Mouse (Mus musculus) cerebellum, adult 8-10 months (tissue): Measurements from ENCODE around the gene Cox19.
A peak's percentile ranks its signal among the peaks of the same experiment; 100 is the strongest.
"Not testable (repeated sequence)": the region's sequence is repeated elsewhere in the genome, so short reads cannot be mapped to it uniquely, and the experiment has no call there.

Source experiments
- DNase-seq: peaks from one replicate; pipeline ENCODE4 v3.0.0; 2022

Cox19 gene

DNA sequence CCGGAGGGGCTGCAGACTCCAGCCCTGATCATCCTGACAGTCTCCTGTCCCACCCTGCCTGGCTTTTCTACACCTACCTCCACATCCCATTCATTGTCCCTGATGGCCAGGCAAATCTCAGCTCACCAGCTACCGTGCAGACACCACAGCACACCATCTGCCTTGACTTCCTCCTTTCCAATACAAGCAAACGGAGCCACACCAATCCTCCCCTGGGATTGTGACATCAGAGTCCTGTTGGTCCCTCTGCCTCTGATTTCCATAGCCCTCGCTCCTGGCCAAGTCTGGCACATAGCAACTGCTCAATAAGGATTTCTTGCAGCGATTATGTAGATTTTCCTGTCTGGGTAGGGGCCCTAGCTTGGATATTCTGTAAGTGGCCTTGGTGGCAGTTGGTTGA, at the start of gene Cox19:
Gene Cox19, minus strand, starts transcription at position 285 of the 400 bp plus-strand sequence.
- DNase-seq, result no peak

DNA sequence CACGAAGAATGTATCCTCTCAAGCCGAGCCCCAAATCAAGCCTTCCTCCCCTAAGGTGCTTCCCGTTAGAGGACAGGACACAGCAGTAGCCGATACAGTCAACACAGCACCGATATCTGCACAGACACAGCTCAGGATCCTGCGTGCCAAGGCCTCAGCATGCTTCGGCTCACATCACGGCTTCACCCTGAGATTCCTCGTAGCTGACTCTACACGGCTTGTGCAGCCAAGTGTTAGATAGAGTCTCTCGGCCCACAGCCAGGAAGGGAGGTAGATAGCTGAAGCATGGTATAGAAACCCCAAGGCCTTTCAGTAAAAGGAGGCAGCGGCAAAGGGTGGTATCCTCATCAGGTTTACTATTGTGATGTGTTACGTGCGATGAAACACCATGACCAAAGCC, 48.8 kb upstream of the Cox19 start:
- no peak for DNase-seq

DNA sequence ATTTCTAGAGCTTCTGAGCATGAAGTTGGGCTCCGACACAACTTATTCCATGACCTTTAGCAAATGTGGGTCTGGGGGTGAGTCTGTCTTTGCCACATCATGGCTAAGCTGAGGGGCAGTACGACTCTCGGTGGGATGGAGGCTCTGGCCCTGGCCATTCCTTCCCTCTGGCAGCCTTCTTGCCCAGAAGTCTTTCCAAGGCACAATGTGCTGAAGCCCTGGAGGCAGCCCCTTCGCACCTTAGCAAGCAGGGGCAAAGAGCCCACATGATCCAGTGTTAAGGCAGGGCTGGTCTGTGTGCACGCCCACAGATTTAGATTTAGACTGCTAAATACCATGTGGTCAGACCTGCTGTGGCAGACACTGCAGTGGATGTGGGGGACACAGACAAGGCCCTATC, 47.6 kb upstream of the Cox19 start:
- no peak for DNase-seq

DNA sequence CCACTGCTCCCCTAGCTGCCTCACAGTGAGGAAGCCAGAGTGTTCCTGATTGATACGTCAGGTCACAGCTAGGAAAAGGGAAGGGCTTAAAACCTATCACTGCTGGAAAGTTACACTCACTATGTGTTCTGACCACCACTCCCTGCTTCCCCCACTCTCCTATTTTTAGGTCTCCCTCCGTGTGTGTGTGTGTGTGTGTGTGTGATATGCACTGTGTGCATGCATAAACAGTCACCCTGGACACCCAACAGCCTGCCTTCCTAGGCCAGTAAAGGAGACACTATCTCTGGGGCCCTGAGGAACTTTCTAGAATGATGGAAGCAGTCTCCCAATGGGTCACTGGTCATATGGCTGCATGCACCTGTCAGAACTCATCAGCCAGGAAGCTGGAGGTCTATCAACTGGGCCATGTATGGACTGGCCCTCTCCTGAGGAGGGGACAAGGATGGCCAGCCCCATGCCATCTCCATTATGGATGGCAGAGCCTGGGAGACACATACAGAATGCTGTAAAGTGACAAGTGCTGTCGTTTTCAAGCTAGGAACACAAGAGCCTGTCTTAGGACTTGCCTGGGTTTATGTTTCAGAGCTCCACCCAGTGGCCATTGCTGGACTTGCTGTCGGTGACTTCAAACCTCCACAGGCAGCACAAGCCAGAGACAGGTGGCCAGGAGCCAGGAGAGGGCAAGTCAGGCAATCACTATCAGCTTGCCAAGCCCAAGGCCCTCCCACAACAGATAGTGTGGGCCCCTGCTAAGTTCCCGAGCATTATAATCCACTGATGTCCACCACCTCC, 46.9 kb upstream of the Cox19 start:
- DNase-seq, result peak; percentile 94

DNA sequence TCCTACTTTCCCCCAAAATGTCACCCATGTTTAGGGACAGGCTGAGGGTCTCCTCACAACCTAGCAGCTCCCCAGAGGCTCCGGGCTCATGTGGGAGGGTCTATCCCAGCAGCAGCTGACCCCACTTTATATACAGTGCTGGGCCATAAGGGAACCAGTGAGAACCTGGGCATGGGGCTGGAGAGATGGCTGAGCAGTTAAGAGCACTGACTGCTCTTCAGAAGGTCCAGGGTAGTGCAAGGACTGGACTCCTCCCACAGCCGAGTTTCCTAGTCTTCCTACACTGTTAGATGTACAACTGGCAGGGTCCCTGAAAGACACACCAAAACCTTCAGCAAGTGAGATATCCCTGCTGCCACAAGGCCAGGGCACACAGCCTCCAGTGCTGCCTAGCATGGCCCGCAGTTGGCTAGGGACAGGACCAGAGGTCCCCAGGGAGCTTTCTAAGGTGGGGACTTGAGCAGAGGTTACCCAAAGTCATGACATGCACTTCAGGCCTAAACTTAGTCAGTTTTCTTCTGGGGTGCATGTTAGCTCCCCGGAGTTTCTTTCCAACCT, 46.2 kb upstream of the Cox19 start:
- DNase-seq, result no peak

DNA sequence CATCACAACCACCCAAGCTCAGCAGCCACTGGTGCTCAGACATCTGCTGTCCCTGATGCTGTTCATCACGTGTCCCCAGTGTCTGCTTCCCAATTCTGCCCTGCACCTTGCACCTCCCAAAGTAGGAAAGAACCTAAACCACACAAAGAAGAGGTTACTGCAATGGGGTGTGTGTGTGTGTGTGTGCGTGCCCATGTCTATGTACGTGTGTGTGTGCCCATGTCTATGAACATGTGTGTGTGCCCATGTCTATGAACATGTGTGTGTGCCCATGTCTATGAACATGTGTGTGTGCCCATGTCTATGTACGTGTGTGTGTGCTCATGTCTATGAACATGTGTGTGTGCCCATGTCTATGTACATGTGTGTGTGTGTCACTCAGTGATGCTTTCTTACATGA, 44.3 kb upstream of the Cox19 start:
- no peak for DNase-seq

DNA sequence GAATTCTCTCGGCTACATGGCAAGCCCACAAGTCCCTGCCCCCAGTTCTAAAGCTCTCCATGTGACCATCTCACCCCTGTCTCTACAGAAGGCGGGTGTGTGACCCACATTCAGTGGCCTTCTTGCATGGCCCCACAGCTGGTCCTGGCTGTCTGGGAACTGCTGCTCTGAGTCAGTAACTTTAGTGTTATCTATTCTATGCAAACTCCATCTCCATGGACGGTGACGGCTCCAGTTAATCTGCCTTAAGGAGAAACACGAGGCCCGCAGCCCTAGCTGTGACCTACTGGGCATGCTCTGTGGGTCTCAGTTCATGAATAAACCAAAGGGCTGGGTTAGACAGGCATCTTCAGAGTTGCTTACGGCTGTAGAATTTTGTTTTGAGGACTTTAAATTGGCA, 43.2 kb upstream of the Cox19 start:
- DNase-seq, result no peak

DNA sequence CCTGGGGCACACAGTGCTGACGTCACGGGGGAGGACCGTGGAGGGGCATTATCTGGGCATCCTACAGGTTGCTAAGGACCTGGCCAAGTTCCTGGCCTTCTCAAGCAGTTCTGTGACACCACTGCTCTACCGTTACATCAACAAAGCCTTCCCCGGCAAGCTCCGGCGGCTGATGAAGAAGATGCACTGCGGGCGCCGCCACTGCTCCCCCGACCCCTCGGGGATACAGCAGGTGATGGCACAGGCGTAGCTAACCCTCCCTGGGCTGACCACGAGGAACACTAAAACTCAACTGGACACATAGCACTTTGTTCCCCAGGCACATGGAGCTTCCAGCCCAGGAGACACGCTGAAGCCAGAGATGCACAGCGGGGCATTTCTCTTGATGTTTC, 42.0 kb upstream of the Cox19 start:
- no peak for DNase-seq

DNA sequence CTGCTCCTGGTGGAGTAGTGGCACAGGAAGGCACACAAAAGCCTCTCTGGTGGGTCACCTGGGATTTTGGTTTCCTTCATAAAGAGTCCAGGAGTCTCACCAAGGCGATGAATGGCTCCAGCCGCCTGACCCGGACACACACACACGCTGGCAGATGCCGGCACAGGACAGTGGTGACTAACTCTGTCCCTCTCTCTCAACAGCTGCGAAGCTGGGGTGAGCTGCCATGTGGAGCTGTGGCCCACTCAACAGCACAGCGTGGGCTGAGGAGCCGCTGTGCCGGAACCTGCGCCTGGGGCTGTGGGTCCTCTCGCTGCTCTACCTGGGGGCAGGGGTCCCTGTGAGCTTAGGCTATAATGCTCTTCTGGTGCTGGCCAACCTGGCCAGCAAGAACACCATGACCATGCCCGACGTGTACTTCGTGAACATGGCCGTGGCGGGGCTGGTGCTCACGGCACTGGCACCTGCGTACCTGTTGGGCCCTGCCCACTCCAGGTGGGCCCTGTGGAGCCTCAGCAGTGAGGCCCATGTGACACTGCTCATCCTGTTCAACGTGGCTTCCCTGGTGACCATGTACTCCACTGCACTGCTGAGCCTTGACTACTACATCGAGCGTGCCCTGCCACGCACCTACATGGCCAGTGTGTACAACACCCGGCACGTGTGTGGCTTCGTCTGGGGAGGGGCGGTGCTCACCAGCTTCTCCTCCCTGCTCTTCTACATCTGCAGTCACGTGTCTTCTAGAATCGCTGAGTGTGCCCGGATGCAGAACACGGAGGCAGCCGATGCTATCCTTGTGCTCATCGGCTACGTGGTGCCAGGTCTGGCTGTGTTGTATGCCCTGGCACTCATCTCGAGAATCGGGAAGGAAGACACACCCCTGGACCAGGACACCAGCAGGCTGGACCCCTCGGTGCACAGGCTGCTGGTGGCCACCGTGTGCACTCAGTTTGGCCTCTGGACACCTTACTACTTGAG, 41.3 kb upstream of the Cox19 start:
- DNase-seq, result no peak

DNA sequence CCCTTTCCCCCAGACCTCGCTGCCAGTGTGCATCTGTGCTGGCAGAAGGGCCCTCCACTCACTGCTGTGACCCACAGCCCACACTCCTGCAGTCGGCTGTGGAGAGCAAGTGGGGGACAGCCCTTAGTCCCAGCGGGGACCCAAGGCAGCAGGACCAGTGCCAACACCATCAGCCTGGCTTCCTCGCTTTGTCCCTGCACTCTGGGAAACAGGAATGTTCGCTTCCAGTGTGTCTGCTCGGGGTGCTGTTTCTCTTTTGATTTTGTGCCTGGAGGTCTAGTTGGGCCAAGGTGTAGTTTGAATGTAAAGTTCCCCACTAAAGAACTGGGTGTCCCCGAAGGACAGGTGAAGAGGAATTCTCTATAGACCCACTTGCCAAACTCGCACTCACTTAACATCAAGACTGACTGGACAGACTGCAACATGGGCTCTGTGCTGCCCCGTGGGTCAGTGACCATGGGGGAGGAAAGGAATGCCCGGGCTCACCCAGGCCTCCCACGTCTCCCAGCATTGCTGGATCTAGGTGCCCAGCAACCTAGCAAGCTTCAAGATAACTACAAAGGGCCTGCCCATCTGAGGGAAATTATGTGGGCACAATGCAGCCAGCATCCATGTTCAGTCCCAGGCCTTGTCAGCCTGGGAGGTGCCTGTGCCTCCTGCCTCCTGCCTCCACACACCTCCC, 40.2 kb upstream of the Cox19 start:
- no peak for DNase-seq

DNA sequence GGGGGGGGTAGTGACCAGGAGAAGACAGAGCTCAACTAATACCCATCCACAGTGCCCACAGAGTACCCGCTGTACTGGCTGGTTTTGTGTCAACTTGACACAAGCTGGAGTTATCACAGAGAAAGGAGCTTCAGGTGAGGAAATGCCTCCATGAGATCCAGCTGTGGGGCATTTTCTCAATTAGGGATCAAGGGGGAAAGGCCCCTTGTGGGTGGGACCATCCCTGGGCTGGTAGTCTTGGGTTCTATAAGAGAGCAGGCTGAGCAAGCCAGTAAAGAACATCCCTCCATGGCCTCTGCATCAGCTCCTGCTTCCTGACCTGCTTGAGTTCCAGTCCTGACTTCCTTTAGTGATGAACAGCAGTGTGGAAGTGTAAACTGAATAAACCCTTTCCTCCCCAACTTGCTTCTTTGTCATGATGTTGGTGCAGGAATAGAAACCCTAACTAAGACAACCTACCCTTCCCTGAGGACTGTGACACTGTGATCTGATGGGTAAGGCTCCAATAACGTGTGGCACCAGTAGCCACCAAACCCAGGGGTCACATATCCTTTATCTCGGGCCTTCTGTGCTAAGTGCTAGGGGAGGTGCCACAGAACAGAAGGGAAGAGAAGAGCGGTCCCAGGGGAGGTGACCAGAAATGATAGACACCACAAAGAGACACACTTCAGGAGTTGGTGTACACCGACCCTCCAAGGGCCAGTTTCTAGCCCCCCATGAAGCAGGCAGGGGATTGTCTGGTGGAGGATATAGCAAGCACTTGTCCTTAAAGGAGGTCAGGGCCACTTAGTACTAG, 39.3 kb upstream of the Cox19 start:
- DNase-seq, result not testable (repeated sequence)

DNA sequence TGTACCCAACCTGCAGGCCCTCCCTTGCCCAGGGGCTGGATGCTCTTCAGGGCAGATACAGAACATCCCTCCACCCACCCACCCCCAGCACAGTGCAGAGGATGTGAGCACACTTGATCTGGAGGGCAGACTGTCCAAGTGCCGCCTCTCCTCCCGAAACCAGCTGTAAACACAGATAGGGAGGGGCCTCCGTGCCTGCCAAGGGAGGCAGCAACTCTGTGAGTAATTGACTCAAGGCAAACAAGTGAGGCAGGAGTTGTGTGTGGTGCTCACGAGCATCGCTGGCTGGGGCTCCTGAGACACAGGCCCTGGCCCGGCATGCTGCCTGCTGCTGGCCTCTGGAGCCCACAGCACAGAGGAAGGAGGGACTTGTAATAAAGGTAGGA, 38.5 kb upstream of the Cox19 start:
- DNase-seq, result no peak

DNA sequence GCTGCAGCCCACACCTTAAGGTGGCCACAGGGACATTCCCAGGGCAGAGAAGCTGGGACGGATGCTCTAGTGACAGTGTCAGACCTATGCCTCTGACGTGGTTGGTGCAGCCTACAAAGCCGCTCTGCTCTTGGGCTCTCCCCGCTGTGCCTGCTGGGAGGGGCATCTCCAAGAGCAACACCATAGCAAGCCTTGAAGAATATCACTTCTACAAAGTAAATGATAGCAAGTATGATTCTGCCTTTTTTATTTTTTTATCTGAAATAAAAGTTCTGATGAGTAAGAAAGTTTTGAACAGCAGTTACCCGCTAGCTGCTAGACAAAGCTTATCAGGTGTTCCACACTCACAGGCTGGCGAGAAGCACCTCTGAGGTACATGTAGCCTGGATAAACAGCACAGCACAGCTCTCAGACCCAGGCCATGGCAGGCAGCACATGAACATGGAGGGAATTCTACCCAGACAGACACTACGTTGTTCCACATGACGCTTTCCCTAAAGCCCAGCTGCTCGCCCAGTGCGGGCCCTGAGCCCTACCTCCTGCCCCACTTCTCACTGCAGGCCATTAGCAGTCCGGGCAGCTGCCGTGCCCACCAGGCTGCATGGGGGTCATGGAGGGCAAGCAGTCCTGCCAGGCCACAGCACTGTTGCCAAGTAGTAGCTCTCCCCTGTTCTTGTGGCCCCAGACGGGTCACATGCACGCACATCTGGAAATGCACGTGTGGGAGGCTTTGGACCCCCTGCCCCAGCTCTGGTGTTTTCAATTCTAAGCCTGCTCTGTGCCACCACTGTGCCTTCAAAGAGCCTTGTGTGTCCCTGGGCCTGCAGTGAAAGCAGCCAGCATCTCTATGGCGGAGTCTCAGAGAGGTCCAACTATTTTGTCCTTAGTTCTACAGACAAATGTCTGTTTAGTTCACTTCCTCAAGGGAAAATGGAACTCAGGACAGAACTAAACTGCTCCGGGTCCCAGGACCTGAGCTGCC, 37.8 kb upstream of the Cox19 start:
- DNase-seq, result no peak

DNA sequence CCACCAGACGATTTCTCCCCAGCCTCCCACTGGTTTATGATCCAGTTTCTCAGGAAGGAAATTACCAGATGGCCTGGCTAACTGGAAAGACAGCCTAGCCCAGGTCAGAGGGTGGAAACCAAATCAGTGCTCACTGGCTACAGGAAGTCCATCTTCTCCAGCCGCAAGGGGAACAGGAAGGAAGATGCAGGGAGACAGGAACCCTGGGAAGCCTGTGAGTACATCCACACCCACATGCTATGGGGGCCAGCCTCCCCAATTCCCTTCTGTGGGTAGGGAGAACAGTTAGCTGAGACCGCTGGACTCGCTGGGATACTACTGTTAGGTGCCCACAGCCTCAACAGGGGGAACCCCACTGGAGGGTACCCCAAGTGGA, 37.0 kb upstream of the Cox19 start:
- no peak for DNase-seq

DNA sequence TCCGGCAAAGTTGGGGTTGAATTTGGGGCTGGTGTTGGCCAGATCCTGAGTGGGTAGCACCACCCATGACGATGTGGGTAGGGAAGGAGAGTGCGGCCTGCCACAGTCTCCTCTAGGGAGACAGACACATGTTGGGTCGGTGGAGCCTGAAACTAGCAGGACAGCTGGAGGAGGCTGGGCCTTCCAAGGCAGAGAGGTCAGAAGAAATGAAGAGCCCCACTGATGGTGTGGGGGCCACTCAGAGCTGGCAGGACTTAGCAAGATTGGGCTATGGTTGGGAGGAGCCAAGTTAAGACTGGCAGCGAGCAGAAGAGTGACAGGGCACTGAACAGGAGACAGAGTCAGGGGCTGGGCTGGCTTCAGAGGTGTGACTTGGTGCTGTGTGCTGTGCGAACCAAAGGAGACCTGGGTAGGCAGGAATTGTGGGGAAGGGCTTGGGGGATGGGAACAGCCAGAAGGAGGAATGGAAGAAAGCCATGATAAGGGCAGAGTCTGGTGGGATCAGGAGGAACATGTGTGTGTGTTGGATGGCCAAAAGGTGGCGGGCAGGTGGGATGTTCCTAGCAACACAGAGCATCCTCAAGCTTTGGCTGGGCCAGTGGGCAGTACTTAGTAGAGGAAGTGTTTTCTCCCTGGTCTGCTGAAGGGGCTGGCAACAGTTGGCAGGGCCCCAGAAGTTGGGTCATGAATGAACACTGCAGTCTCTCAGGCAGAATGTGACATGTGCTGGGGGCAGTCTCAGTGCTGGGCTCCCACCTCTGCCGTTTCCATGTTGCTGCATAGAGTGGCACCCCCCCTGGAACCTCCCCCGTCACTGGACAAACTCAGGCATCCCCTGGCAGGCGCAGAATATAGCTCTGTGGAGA, 36.3 kb upstream of the Cox19 start:
- DNase-seq, result no peak

DNA sequence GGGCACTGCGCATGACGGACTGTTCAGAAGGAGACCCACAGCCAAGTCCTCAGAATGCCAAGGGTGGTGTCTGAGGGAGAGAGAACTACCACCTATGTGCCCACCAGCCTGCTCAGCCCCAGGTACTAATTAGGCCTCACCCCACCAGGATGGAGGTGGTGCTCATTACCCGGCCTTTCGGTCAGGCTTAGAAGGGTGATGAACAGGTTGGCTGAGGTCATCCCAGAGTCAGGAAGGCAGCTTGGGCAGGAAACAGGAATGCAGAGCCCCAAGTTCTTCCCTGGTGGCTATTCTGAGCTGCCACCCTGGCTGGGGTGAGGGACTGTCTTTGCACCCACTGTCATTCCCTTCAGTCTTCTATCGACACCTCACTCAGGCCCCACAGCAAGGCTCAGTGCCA, 34.8 kb upstream of the Cox19 start:
- DNase-seq, result no peak

DNA sequence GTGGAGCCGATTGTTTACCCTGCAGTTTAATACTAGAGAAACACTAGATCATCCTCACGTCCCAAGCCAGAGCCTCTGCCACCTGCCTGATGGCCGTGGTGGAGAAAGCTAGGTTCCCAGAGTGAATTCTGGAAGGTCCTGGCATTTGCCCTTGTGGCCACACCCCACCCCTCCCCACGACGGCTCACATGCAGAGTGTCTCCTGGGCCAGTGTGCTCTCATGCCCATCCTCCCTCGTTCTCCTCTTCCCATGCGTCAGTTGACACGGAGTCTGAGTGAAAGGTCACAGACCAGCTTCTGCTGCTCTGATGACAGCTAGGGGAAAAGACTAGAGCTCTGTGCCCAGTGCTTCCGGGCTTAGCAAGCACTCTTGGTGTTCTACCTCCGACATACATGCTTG, 33.3 kb upstream of the Cox19 start:
- DNase-seq, result no peak

DNA sequence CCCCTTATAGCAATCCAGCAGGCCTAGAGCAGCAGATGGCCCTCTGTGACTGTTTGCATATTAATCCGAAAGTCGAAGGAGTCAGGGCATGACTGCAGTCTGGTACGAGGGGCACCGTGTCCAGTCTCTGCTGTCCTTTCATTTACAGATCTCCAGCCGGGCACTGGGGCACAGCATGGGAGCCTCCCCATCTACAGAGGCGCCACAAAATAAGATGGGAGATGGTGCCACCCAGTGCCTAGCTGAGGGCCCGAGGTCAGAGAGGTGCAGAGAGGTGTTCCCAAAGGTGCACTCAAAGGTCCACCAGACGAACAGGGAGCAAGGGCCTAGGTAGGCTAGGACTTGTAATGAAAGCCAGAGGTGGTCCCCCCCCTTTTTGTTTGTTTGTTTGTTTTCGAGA, 32.0 kb upstream of the Cox19 start:
- no peak for DNase-seq

DNA sequence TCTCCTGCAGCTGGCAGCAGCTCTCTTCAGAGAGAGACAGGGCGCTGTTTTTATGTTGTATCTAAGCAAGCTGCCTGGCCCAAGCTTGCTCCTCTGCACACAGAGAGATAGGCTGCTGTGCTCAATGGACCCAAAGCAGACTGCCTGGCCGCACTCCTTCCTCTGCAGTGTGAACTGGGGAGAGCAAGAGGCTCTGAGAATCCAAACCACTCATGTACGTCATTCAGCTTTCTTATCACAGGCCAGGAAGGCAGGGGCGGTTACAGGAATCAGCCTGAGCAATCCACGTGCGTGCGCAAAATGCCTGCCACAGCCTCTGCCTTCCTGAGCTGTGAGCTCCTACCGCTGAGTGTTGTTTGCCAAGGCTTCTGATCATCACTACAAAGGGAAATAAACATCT, 31.5 kb upstream of the Cox19 start:
- DNase-seq, result no peak
